Comparison of ENCODE assay signal across 8 mouse cellular contexts in the genomic region with DNA sequence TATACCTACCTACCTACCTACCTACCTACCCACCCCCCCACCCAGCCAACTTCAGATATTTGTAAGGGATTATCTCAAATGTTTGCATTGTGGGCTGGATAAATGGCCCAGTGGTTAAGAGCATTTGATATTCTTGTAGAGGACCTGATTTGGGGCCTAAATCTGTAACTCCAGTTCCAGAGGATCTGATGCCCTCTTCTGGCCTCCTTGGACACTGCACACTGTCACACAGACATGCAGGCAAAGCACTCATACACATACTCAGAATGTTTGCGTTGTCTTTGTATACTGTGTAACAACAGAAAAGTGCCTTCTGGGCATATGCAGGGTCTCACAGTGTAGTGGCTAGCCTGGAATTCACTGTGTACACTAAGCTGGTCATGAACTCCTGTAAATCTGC.
DNase-seq lines count a peak whose midpoint lies in the region; ATAC-seq and TF ChIP-seq lines count a peak whose summit lies in the region.

No protein-coding gene starts in this region.

- 91% methylated on average over 1 of the region's 1 CpGs for WGBS in hindbrain, embryonic 10.5 days
- 91% methylated on average over 1 of the region's 1 CpGs for WGBS in hindbrain, embryonic 13.5 days
- WGBS in lung, postnatal 0 days = 92% methylated on average over 1 of the region's 1 CpGs

- TF ChIP-seq CTCF in lung, postnatal 0 days (IDR thresholded peaks at IDR 0.05) = peak; percentile 61

- no peak overlapping the region for H3K4me3 ChIP-seq in hindbrain, embryonic 10.5 days
- no peak overlapping the region for H3K4me3 ChIP-seq in hindbrain, embryonic 13.5 days
- no peak overlapping the region for H3K4me3 ChIP-seq in lung, postnatal 0 days (ENCODE audit: low read depth, low read length)

- no peaks in the 10 kb centered on the region for H3K27me3 ChIP-seq in hindbrain, embryonic 10.5 days (ENCODE audit: insufficient read depth, poor library complexity, severe bottlenecking)
- H3K27me3 ChIP-seq in hindbrain, embryonic 13.5 days = no peaks in the 10 kb centered on the region
- H3K27me3 ChIP-seq in lung, postnatal 0 days (replicated peaks; ENCODE audit: insufficient read depth, low read length) = no peaks in the 10 kb centered on the region

- ATAC-seq in hindbrain, embryonic 13.5 days (ENCODE audit: low FRiP score) = no peak
- no peak for ATAC-seq in lung, postnatal 0 days
- no peak for ATAC-seq in erythroid progenitor cell, adult 5-6 weeks (replicated peaks; ENCODE audit: low FRiP score, poor library complexity, severe bottlenecking)

- H3K9ac ChIP-seq in hindbrain, embryonic 13.5 days = no peak overlapping the region
- no peak overlapping the region for H3K9ac ChIP-seq in lung, postnatal 0 days (replicated peaks; ENCODE audit: low read depth)

- no peaks in the 10 kb centered on the region for H3K9me3 ChIP-seq in hindbrain, embryonic 10.5 days
- no peaks in the 10 kb centered on the region for H3K9me3 ChIP-seq in hindbrain, embryonic 13.5 days
- no peaks in the 10 kb centered on the region for H3K9me3 ChIP-seq in lung, postnatal 0 days (ENCODE audit: low read length)

- no peak overlapping the region for H3K27ac ChIP-seq in hindbrain, embryonic 10.5 days
- H3K27ac ChIP-seq in hindbrain, embryonic 13.5 days = no peak overlapping the region
- H3K27ac ChIP-seq in lung, postnatal 0 days (ENCODE audit: low read length) = no peak overlapping the region

- no peaks in the 10 kb centered on the region; the same call in 1 of the 2 replicates for H3K36me3 ChIP-seq in hindbrain, embryonic 10.5 days
- H3K36me3 ChIP-seq in hindbrain, embryonic 13.5 days = no peaks in the 10 kb centered on the region
- no peaks in the 10 kb centered on the region for H3K36me3 ChIP-seq in lung, postnatal 0 days (ENCODE audit: insufficient read depth, low read length)

- no peaks in the 10 kb centered on the region for H3K4me1 ChIP-seq in hindbrain, embryonic 10.5 days (replicated peaks)
- no peaks in the 10 kb centered on the region for H3K4me1 ChIP-seq in hindbrain, embryonic 13.5 days (replicated peaks)
- no peaks in the 10 kb centered on the region for H3K4me1 ChIP-seq in lung, postnatal 0 days (ENCODE audit: insufficient read depth, low read depth, low read length)

- peak; percentile 17 for DNase-seq in hindbrain, embryonic 10.5 days (ENCODE audit: low spot score)
- DNase-seq in 3T3-L1 (ENCODE audit: low read depth, low spot score) (peak; percentile 66), NIH3T3 (ENCODE audit: low read depth) (peak; percentile 36)
- DNase-seq in lung, postnatal 0 days (ENCODE audit: low spot score) = peak; percentile 8
- DNase-seq in testis, postnatal 14 days (ENCODE audit: low spot score) = no peak
- no peak for DNase-seq in ovary, adult 18-20 months (ENCODE audit: low spot score)

- H3K4me2 ChIP-seq in hindbrain, embryonic 13.5 days = no peak overlapping the region
- H3K4me2 ChIP-seq in lung, postnatal 0 days (replicated peaks; ENCODE audit: low read depth, low read length) = no peak overlapping the region

- no peak for TF ChIP-seq EP300 in lung, postnatal 0 days (IDR thresholded peaks at IDR 0.05)

Comparison
In these comparisons a context has a peak if more than half of its experiments do, and no peak if none do; other contexts are left out.
1. DNase-seq: peak in hindbrain, embryonic 10.5 days (single experiment), 3T3-L1 (single experiment), NIH3T3 (single experiment) and lung, postnatal 0 days (single experiment); none in testis, postnatal 14 days (single experiment) and ovary, adult 18-20 months (single experiment).